Mouse (Mus musculus) left cerebral cortex, postnatal 4 days (tissue): ENCODE measurements around the gene Cnnm1. TPM values are rescaled to one million over a fixed set of nuclear protein-coding genes. Genes with fewer than 3 reads are reported as not detected.

Experiments used
- DNase-seq: peaks from one replicate; pipeline ENCODE4 v3.0.0-alpha.2; 2022
- intact Hi-C: fragments of 180-260 bp; cut with DNase I; formaldehyde crosslinking; loops from one replicate; pipeline ENCODE4 v1.15.1; 2025
- total RNA-seq, 2 experiments: library from RNA; stranded (reverse); gene quantifications; 2 replicates each; pipeline ENCODE4 v1.2.3; 2021

The Cnnm1 gene
- total RNA-seq, 2 experiments from 2014 or later: 24.6 to 25.8 TPM

DNA sequence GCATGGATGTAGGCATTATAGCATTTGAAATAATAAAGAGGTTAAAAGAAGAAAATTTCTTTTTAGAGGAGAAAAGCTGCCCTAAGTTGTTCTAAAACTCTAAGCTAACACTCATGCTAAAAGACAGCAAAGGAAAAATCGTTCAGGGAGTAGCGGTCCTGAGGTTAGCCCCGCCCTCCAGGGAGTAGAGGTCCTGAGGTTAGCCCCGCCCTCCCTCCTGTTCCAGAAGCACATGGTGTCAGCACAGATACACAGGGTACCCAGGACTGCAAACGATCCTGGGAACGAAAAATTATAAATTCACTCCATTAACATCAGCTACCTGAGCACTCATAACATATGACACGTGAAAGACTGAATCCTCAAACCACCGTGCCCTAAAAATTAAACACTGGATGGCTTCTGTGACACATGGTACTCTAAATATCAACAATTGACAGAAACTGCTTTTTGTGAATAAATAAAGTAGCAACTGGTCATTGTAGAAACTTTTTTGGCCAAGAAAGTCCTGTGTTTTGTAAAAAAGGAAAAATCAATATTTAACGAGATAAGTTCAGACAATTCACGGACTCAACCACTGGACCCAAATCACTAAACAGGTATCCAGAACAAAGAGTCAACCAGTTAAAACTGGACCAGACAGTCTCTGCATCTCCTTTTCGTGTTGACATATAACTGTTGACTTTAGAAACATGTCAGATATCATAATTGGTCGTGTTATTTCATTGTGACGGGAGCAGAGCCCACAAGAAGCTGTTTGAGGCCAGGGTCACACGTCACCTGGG lies 70.4 kb downstream of the Cnnm1 start:
- intact Hi-C loops: no loop called here
- no peak for DNase-seq

DNA sequence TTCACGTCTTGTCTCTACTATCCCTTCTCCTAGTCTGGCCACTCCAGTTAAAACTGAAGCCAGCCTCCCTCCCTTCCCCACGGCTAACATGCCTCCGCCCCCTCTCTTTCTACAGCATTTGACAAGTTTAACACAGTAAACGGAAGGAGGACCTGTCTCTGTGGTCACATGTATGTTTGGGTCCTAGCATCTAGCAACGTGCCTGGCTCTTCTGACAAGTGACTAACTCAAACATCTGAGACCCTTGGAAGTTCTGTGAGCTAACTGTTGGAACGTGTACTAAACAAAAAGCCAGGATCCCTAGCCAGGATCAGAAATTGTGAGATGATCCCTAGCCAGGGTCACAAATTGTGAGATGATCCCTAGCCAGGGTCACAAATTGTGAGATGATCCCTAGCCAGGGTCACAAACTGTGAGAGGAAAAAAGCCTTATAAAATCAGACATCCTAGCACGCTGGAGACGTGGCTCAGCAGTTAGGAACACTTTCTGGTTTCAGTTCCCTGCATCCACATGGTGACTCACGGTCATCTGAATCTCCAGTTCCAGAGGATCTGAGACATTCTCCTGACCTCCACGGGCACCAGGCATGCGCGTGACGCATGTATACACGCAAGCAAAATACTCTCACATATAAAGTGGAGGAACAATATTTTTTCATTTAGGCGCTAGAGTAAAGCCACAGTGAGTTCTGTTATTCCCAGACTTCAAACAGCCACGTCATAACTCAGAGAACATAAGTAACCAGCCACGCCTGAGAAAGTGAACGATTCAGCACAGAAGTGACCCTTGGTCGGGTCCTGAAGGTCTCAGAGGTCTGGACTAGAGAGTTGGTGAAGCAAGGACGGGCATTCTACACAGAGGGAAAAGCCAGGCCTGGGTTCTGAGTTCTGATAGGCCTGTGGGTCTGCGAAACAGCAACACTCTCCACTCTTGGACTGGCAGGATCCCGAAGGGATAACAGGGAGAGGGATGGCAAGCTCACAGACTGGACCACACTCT lies 71.7 kb downstream of the Cnnm1 start:
- intact Hi-C loops: no loop called here
- DNase-seq: no peak

DNA sequence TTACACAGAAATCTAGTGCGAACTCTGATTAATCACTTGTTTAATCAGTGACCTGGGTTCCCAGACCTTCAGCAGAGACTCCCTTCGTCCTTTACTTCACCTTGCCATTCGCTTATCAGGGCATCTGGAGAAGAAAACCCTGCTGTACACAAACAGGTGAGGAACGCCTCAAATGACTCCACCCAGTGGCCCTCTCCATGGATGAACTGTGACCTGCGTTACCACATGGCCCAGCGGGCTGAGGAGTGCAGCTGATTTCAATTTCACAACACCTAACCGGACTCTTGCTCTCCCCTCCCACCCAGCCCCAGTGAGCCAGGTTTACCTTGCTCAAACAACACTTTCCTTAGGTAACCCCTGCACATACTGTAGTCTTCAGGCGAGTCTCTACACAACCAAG lies 73.6 kb downstream of the Cnnm1 start:
- no peak for DNase-seq
- intact Hi-C loops: no loop called here

DNA sequence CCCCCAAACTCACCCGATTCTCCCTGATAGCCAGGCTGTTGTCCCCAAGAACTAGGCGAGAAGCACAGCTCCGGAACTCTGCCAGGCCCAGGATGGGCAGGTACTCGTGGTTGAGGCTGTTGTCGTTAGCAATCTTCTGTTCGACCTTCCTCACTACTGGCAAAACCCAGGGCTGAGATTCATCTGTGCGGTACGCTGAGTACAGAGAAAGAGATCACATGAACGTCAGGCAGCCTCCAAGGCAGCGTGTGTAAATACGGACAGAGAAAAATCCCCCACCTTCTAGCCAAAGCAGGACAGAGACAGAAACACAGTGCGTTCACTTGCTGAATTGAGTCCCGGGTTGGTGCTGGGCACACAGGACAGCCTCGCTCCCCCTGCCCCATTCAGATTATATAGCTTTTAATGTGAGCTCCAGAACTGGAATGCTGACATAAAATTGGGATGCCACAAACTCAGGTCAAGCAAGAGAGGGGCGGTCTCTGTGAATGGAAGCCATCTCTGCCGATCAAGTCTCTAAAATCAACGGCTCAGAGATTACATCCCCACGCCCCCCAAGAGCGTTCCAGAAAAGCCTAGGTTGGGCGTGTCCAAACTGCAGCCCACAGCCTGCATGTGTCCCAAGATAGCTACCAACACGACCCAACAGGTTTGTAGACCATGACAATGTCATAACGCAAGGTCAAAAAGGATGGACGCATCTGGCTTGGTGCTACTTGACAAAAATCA lies 75.6 kb downstream of the Cnnm1 start:
- intact Hi-C loops: no loop called here

DNA sequence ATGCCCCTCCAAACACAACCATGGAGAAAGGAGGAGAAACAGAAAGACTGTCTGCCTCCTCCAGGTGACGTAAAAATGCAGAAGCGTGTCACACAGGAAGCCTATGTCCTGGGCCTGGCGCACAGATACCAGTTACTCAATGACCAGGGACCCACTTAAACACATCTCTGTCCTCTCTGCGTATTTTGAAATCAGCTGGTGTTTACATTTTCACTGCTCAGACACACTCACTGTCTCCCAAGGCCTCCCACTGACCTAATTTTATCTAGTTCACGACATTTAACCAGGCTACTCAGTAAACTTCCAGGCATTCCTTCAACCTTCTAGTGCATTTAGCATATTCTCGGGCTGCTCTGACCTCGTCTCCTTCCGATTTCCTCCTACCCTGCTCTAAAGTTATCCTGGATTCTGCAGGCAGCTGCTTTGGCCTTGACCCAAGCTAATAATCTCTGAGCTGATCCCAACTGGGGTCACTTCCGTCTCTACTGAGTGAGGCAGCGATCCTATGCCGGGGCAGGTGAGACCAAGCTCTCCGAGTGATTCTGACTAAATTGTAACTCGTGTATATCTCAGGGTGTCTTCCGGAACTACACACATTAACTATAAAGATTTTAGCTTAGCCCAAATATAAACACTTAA lies 76.3 kb downstream of the Cnnm1 start:
- intact Hi-C loops: no loop called here
- DNase-seq: no peak

More for the DNA sequence above, 75.6 kb downstream of the Cnnm1 start:
- no peak for DNase-seq

DNA sequence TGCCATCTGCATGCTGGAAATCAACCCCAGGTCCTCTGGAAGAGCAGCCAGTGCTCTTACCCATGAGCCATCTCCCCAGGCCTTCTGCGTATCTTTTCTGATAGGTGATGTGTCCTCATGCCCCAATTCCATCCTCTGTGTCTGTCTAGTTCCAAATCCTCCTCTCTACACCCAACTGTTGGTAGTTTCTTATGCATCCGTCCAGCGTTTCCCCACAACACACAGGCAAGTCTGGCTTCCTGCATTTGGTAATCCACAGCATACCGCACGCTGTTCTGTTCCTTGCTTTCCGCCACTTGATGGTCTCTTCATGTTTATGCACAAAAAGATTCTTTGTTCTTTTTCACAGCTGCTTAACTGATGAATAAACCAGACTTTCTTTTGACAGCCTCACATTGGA lies 77.1 kb downstream of the Cnnm1 start:
- intact Hi-C loops: no loop called here
- no peak for DNase-seq

DNA sequence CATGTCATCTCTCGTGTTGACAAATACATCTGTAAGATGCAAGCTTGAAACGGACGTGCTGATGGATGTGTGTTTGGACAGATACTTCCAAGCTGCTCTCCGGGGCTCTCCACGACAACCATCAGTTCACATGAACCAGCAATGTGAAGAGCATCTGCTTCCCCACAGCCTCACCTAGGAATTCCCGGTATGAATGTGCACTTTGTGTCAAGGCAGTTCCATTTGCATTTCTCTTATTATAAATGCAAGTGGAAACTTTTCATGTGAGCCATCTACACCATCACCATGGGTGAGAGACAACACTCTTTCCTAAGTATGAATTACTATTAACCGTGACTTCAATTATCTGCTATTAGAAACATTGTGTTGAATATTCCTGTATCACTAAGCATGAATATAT lies 77.6 kb downstream of the Cnnm1 start:
- intact Hi-C loops: no loop called here
- no peak for DNase-seq

DNA sequence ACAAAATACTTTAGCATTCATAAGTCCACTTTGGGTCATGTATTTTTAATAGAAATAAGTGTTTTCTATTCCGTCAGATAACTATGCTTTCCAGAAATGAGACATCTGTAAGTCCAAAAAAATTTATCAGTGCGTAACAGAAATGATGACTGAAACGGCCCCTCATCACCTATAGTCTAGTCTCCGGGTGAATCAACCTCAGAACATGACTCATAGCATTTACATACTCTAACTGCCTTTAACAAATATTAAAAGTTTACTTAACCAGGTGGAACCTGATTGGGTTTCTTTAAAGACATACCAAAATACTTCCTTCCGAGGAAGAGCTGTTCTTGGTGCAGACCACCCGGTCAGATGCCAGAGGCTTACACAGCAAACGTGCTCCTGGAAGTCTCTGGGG lies 78.0 kb downstream of the Cnnm1 start:
- no peak for DNase-seq
- intact Hi-C loops: no loop called here

DNA sequence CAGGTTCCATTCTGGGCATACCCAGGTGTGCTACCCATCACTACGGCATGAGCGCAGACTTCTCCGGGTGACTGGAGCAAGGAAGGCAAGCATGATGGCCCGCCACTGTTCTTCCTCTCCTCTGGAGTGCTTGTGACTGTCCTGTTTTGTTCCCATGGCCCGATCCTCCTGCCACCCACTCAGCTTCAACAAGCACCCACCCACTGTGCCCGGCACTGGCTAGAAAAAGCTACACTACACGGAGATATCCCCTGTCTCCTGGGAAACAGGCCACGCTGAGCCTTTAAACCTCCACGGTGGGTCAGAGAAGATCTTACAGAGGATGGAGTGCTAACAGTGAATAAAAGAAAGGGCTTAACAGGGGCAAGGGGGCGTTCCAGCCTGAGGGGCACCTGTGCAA lies 79.0 kb downstream of the Cnnm1 start:
- no peak for DNase-seq
- intact Hi-C loops: no loop called here

DNA sequence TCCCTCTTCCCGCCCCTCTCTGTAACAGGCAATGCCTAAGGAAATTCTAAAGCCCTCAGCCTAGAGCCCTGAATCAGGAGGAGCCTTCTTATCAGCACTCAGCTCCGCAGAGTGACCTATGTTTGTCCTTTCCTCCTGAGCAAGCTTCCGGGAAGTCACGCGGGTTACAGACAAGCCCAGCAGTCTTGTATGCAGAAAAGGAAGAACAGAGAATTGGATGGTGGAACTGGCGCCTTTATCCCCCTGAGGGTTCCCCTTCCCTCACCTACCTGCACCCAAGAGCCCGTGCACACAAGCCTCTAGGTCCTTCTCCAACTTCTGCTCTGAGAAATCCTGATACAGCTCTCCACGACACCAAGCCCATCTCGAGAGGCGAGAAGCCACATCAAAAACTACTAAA lies 80.2 kb downstream of the Cnnm1 start:
- DNase-seq: no peak
- intact Hi-C loops: no loop called here

DNA sequence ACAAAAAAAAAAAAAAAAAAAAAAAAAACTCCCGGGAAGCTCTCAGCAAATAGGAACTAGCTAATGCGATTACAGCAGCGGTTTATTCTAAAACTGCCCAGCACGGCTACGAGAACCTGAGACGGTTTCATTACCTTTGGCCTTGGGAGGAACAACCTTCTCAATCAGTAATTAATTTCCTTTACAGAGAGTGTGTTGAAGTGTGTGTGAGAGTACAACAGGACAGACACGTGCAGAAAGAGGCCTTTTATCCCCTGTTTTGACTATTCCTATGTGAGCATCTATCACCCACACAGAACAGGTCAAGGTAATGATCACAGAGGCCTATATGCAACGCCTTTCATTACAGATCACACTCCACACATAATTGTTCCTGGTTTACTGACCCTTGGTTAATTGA lies 81.1 kb downstream of the Cnnm1 start:
- DNase-seq: no peak
- intact Hi-C loops: no loop called here

DNA sequence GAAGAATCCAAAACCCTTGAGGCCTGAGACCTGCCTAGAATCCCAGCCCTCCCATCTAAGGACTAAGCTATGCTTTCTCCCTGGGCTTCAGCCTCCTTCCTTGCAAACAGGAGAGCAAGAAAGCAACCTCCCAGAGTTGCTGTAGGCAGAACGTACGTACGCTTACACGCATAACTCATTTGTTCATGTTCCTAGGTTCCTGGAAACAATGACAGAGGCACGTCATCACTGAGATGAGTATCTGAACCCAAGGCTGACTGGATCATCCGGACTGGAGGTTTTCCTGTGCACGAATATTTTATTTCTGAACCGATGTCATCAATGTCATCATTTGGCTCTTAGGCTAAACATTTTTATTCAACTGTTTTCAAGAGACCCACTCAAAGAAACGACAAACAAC lies 81.8 kb downstream of the Cnnm1 start:
- intact Hi-C loops: no loop called here
- DNase-seq: no peak

DNA sequence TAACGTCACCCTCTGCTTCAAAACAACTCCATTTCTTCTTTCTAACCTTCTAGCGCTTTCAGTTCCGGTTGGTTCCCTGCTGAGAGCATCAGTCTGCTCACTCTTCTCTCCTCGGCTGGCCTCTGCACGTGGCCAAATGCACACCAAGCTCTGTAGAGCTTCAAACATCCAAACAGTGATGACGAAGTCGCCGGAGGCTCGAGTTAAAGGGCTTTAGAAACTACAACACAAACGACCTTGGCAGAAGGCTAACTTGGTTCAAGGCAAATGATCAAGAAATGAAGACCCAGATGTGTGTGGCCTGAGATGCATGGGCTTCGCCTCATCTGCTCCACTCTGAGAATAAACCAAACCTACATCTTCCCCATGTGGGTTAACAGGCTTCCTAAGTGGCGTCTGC lies 83.3 kb downstream of the Cnnm1 start:
- intact Hi-C loops: no loop called here
- no peak for DNase-seq

DNA sequence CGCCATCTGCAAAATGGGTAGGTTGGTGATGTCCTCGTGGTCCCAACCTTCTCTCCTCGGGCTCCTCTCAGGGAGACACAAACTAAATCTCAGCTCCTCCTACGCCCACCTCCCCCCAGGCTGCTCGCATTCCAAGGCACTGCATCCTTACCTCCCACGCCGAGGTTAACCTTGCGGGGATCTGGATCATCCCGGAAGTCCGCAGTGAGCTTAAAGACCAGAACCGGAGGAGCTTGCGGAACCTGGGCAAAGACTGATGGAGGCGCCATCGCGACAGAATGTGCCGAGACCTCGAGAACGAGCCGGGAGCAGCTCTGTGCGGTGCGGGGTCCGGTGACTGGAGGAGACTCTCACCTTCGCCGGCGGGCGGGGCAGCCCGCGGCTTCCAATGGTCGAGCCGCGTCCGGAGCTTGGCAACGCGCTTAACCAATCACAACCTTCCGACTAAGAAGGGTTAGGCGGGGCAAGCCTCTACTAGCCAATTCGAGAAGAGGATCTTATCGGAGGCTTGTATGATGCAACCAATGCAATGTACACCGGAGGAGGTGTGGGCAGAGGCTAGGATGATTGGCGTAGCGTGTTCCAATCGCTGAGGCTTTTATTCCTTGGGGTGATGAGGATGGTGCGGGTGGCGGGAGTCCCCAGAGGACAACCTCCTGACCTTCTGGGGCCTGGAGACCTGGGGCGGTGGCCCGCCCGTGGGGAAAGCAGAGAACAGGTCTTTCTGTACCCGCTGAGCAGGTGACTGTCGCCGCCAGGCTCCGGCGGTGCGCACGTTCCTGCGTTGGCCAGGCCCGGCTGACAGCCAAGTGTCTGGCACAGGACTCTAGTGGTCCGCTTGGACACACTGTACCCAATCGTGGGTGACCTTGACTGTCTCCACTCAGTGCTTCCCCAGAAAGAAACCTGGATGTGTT lies 84.2 kb downstream of the Cnnm1 start, which contains the start of gene Got1:
TSS of gene Got1 (minus strand) at position 419 of the 917 bp plus-strand sequence.
- intact Hi-C loops: no loop called here
- DNase-seq: peak; percentile 95

DNA sequence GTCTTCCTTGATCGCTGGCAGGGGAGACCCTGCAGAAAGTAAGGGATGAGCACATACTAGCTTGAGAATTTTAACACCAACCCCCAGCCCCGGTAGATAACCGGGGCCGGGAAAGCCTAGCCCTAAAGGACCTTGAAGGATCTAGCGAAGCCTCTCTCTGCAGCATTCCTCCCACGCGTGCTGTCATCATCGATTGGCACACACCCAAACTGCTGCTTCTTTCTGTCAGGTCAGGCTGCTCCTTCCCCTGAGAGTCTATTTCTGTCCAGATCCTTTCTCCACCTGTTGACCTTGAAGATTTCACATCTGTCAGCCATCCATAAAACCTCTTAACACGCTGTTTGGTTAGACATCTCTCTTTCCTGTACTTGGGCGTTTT lies 84.9 kb downstream of the Cnnm1 start:
- intact Hi-C loops: no loop called here
- DNase-seq: peak; percentile 44

DNA sequence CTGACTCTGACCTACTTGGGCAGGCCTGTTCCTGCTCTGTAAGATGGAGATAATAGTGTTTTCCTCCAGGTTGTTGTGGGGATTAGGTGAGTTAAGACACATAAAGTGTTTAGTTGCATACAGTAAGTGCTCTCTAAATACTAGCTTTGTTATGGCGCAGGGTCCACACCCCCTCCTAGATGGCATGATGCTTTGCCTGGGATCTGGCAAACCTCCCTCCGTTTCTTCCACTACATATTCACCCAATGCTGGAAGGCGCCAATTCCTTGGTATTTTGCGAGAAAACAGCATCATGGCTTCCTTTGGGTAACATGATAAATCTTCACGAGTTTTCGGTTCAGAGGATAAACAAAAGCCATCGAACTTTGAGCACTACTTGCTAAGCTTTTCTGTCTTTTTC lies 85.3 kb downstream of the Cnnm1 start:
- intact Hi-C loops: no loop called here
- DNase-seq: no peak

DNA sequence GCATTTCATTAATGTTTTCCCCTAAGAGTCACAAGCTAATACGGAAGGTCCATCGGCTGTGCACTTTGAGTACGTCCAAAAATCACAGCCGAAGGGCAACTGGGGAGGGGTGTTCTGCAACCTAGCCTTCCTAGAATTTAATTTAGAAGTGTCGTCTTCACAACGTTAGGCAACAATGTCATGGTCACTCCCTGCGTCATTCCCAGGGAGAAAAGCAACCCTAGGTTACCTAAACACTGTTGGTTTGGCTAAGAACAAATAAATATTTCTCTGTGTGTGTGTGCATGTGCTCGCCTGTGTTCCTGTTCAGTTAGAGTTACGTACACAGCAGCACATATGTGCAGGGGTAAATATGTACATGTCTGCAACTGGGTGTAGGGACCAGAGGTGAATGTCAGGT lies 85.8 kb downstream of the Cnnm1 start:
- intact Hi-C loops: no loop called here
- no peak for DNase-seq

DNA sequence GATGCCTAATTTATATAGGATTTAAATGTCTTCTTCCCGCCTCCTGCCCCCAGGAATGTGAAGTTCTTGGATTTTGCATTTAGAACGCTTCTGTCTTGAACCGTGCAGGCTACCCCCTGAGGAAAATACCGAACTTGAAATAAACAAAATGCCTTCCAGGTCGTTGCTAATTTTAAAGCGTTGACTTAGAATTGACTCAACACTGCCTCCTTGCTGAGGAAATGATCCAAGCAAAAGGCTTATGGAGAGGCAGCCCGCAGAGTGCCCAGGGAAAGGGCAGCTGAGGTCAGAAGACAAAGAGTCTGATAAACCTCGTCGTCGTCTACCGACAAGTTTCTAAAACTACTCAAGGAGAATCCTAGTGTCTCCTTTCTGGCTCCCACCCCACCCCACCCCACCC lies 86.9 kb downstream of the Cnnm1 start:
- no peak for DNase-seq

DNA sequence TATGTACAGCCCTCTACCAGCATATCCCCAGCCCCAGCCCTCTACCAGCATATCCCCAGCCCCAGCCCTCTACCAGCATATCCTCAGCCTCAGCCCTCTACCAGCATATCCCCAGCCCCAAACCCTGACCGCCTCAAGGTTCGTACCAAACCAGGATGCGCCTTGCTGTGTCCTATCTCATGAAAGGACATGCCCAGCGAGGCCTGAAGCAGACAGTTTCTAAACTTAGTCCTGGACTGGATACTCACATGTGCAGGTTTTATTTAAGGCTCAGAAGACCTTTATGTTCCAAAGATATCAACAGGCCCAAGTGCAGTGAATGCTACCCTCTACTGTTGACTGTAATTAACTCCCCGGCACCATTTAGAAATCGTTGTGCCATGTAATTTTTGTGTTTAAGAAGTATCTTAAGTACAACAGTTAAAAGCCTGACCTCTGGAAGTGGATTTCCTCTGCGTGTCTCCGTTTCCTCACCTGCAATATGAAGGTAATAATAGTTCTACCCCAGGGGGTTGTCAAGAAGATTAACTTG lies 87.9 kb downstream of the Cnnm1 start:
- no peak for DNase-seq
- intact Hi-C loops: no loop called here

More for the DNA sequence above, 86.9 kb downstream of the Cnnm1 start:
- intact Hi-C loops: no loop called here
